Mouse (Mus musculus) myocyte (in vitro differentiated cells): Measurements from ENCODE around the gene Pcgf3.

ENCODE experiments used
- CEBPB ChIP-seq: IDR thresholded peaks from 2 replicates; pipeline ENCODE4 v1.6.1; 2011; ENCODE audit warnings: mild to moderate bottlenecking, moderate library complexity; ENCODE audit not compliant: poor library complexity, insufficient read depth, severe bottlenecking
- E2F4 ChIP-seq: IDR thresholded peaks from one replicate; pipeline ENCODE4 v1.6.1; 2011; ENCODE audit warnings: mild to moderate bottlenecking, control low read depth, moderate library complexity; ENCODE audit not compliant: insufficient read depth
- POLR2A ChIP-seq: IDR thresholded peaks from one replicate; pipeline ENCODE4 v1.6.1; 2011; ENCODE audit warnings: low read depth, mild to moderate bottlenecking, control low read depth, moderate library complexity; ENCODE audit not compliant: insufficient read length
- POLR2AphosphoS2 ChIP-seq: IDR thresholded peaks from one replicate; pipeline ENCODE4 v1.6.1; 2011; ENCODE audit warnings: low read depth, control low read depth; ENCODE audit not compliant: insufficient read length
- REST ChIP-seq: IDR thresholded peaks from one replicate; pipeline ENCODE4 v1.6.1; 2011; ENCODE audit warnings: mild to moderate bottlenecking, control low read depth, moderate library complexity; ENCODE audit not compliant: insufficient read depth, insufficient read length
- USF1 ChIP-seq: IDR thresholded peaks from one replicate; pipeline ENCODE4 v1.6.1; 2011; ENCODE audit warnings: low read depth, mild to moderate bottlenecking, control low read depth, moderate library complexity

DNA sequence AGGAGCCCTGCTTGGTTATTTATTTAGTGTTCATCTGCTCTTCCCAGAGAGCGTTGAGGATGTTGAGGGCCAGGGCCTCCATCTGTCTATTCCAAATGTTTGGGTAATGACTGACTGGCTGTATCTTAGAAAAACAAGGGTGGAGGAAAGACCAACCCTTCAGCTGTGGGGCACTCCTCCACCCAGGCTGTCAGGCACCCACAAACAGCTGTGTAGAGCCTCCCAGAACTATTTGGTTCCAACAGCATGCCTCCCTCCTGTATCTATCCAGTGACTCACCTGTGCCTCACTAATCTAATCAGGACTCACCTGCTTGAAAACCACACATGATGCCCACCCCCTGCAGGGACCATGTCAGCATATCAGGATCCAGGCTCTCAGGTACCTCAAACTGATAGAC lies 8.6 kb upstream of the Pcgf3 start:
- TF ChIP-seq USF1 (no peak), CEBPB (no peak), POLR2A (no peak), E2F4 (no peak), POLR2AphosphoS2 (no peak), REST (no peak)
